Comparison of ENCODE assay signal across 25 mouse cellular contexts in the genomic region with DNA sequence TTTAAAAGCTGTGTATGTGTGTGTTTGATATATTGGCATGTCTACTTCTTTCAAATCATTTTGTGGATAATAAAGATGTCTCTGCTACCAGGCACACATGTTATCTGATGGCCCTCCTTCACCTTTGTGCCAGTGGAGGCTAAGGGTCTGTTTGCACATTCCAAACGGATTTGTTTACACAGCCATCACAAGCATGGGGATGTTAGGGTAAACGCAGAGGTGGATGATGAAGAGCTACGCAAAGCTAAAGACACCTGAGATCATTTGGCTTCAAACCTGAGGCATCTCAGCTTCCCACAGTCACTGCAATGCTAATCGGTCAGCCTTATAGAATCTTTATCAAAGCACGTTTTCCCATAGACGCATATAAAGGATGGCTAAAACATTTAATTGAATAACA.
"Had no signal": no experiment of that assay in that cellular context is flagged by ENCODE, and none has a peak within 500 bp of the region (broad histone marks: within the 10 kb centered on the region; RNA-seq: fewer than 3 reads in every experiment).

No protein-coding gene starts in this region.

- H3K9ac ChIP-seq: forebrain, postnatal 0 days; heart, embryonic 12.5 days; hindbrain, embryonic 13.5 days; hindbrain, embryonic 15.5 days; intestine, embryonic 15.5 days; kidney, embryonic 15.5 days; limb, embryonic 13.5 days; limb, embryonic 15.5 days; liver, embryonic 15.5 days had no signal

- H3K4me2 ChIP-seq: heart, embryonic 12.5 days; hindbrain, embryonic 13.5 days; hindbrain, embryonic 15.5 days; intestine, embryonic 15.5 days; kidney, embryonic 15.5 days; limb, embryonic 13.5 days; limb, embryonic 15.5 days; liver, embryonic 15.5 days had no signal

- H3K4me3 ChIP-seq: gastrocnemius, adult 2 months; heart, embryonic 10.5 days; heart, embryonic 12.5 days; hindbrain, embryonic 13.5 days; hindbrain, embryonic 15.5 days; intestine, embryonic 15.5 days; kidney, embryonic 15.5 days; limb, embryonic 13.5 days; limb, embryonic 15.5 days; liver, embryonic 15.5 days had no signal

- H3K27ac ChIP-seq: gastrocnemius, adult 2 months; heart, embryonic 10.5 days; hindbrain, embryonic 13.5 days; hindbrain, embryonic 15.5 days; hindbrain, postnatal 0 days; intestine, embryonic 15.5 days; kidney, embryonic 15.5 days; kidney, postnatal 0 days; limb, embryonic 13.5 days; limb, embryonic 15.5 days had no signal

- H3K4me1 ChIP-seq: hindbrain, embryonic 15.5 days; intestine, embryonic 15.5 days; limb, embryonic 13.5 days; limb, embryonic 15.5 days had no signal

- H3K36me3 ChIP-seq: hindbrain, embryonic 15.5 days; intestine, embryonic 15.5 days; liver, embryonic 15.5 days had no signal

- H3K27me3 ChIP-seq: heart, embryonic 12.5 days; hindbrain, embryonic 13.5 days; hindbrain, embryonic 15.5 days; intestine, embryonic 15.5 days; kidney, embryonic 15.5 days; limb, embryonic 13.5 days; limb, embryonic 15.5 days; liver, embryonic 15.5 days had no signal

- ATAC-seq: forebrain, postnatal 0 days; hindbrain, postnatal 0 days; intestine, embryonic 15.5 days had no signal

- DNase-seq: forebrain, postnatal 0 days; gastrocnemius, adult 2 months; gastrocnemius, postnatal 10 days; gastrocnemius, postnatal 25 days; heart, adult 18-20 months; heart, postnatal 10 days; kidney, adult 11 months; kidney, adult 2 months; kidney, adult 9 months; kidney, postnatal 14 days; kidney, postnatal 36 days; layer of hippocampus, adult 9-11 months; layer of hippocampus, postnatal 36 days; left cerebral cortex, postnatal 4 days had no signal

- H3K9me3 ChIP-seq: heart, embryonic 10.5 days; hindbrain, embryonic 13.5 days; hindbrain, embryonic 15.5 days; intestine, embryonic 15.5 days; kidney, embryonic 15.5 days; limb, embryonic 13.5 days; limb, embryonic 15.5 days; liver, embryonic 15.5 days had no signal
